Mouse (Mus musculus): ENCODE measurements around the gene Myo18a.
A peak's percentile ranks its signal among the peaks of the same experiment; 100 is the strongest.
"Not testable (repeated sequence)": the region's sequence is repeated elsewhere in the genome, so short reads cannot be mapped to it uniquely, and the experiment has no call there.

Gene Myo18a

DNA sequence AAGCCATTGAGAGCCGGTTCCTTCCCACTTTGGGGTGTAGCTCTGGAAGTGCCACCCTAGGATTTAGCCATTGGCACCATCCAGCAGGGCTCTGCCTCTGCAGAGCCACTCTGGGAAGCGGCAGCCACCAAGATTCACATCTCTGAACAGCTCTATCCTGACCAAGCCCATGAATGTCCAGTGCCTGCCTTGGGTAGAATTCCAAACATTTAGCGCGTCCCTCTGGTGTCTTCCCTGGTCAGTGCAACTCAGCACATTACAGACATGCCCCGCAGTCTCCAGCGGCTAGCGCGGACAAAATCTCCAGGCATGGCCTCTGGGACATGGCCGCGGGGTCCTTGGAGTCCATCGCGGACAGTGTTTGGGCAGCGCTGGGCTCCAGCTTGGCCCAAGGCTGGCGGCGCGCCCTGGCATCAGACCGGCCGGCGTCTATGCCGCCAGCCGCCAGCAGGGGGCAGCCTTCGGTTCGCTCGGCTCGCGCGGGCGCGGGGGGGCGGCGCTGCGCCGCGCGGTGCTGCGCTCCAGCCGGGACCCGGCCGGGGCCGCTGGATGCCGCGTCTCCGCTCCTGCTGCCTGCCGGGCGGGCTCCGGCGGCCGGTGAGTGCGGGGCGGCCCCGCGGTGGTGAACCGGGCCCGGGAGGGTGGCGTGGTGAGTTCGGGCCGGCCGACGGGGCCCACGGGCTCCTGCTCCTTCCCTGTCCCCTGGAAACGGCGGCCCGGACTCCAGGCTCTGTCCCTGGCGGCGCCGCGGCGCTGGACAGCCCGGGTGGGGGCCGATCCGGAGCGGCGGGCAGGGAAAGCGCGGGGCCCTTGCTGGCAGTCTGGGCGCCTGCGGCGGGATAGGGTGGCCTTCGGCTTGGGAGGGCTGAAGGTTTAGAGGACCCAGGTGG, at the start of gene Myo18a:
Myo18a (plus strand) TSS at position 464 of the 890 bp plus-strand sequence.
- DNase-seq: peak; percentile 89 to 92

DNA sequence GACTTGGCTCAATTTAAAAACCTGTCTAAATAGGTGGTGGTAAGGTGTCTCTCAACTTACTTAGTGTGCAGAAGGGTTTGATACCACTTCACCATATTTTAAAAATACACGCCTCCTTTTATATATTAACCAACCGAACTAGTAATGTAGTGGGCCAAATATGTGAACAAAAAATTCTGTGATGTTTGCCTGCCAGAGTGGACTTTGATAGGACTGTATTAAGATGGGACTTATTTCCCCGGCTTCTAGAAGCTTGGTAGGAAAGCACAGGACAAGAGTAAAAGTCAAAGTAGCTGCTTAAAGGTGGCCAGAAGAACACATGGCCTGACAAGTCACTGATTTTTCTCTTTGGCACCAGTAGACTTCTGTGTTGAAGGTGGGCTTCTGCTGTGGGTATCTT, 49.3 kb upstream of the Myo18a start:
- DNase-seq: no peak

- DNase-seq: no peak
Observed at GRCm38 (mm10) chr11:77719055-77719454, 44.0 kb upstream of the Myo18a start.

GRCm38 (mm10) chr11:77721389-77721788, 41.7 kb upstream of the Myo18a start:
- no peak for DNase-seq

- no peak for DNase-seq
Observed at GRCm38 (mm10) chr11:77724766-77725165, 38.3 kb upstream of the Myo18a start.

- no peak for DNase-seq
Observed at GRCm38 (mm10) chr11:77725183-77725582, 37.9 kb upstream of the Myo18a start, which contains the start of gene Cryba1. Gene Cryba1 (minus strand): TSS chr11:77725283.

- DNase-seq: peak in 1 of 2 experiments; percentile 17
Observed at GRCm38 (mm10) chr11:77728587-77728986, 34.5 kb upstream of the Myo18a start.

DNA sequence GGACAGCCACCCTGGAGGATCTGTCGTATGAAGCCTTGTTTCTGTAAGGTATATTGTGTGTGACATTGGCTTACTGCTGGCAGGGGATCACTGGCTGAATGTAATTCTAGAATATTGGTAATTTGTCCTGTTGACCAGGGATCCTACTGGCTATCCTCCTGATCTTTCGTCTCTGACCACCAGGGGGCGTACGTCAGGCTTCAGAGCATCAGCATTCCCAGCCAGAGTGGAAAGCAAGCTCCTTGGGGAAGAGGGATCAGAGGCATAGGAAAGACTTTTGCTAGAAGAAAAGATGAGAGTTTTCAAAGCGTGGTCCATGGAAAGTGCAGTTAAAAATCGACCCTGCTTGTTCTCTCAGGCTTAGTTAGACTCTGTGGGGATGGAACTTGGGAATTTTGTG, 25.8 kb upstream of the Myo18a start:
- peak; percentile 90 to 93 for DNase-seq

GRCm38 (mm10) chr11:77738555-77738954, 24.5 kb upstream of the Myo18a start:
- DNase-seq: no peak

- peak; percentile 41 to 62 for DNase-seq
Observed at GRCm38 (mm10) chr11:77743966-77744365, 19.1 kb upstream of the Myo18a start.

- no peak for DNase-seq
Observed at GRCm38 (mm10) chr11:77746652-77747051, 16.4 kb upstream of the Myo18a start.

DNA sequence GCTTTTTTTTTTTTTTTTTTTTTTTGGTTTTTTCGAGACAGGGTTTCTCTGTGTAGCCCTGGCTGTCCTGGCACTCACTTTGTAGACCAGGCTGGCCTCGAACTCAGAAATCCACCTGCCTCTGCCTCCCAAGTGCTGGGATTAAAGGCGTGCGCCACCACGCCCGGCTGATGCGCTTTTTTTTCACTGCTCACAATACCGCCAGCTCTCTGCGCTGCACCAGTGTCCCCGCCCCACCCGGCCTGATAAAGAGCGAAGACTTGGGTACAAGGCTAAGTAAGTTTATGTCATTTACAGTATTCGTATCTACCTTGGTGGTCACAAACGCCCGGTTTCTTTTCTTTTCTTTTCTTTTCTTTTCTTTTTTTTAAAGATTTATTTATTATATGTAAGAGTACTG, 15.9 kb upstream of the Myo18a start:
- not testable (repeated sequence) for DNase-seq

DNA sequence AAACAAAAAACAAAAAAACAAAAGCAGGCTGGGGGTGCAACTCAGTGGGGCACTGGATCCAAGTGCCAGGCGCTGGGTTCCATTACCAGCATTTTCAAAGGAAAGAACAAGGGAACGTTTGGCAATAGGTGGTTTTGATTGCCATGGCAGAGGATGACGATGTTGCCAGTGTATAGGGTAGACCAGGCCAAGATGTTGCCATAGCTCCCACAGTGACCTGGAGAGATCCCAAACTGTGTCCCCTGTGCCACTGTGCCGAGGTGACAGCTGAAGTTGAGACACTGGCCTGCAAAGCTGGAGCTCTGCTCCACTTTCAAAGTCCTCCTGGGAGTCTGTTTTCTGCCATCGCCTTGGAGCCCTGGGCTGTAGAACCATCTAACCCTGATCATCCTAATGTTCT, 14.1 kb upstream of the Myo18a start:
- DNase-seq: no peak

GRCm38 (mm10) chr11:77752525-77752924, 10.5 kb upstream of the Myo18a start:
- no peak for DNase-seq

GRCm38 (mm10) chr11:77753469-77753868, 9.6 kb upstream of the Myo18a start:
- no peak for DNase-seq

GRCm38 (mm10) chr11:77760031-77760430, 3.0 kb upstream of the Myo18a start:
- no peak for DNase-seq

GRCm38 (mm10) chr11:77763673-77764340, 761 bp downstream of the Myo18a start:
- DNase-seq: peak; percentile 39 to 44

- DNase-seq: no peak
Observed at GRCm38 (mm10) chr11:77764694-77765458, 1.8 kb downstream of the Myo18a start.

- DNase-seq: no peak
Observed at GRCm38 (mm10) chr11:77765459-77765777, 2.4 kb downstream of the Myo18a start.

DNA sequence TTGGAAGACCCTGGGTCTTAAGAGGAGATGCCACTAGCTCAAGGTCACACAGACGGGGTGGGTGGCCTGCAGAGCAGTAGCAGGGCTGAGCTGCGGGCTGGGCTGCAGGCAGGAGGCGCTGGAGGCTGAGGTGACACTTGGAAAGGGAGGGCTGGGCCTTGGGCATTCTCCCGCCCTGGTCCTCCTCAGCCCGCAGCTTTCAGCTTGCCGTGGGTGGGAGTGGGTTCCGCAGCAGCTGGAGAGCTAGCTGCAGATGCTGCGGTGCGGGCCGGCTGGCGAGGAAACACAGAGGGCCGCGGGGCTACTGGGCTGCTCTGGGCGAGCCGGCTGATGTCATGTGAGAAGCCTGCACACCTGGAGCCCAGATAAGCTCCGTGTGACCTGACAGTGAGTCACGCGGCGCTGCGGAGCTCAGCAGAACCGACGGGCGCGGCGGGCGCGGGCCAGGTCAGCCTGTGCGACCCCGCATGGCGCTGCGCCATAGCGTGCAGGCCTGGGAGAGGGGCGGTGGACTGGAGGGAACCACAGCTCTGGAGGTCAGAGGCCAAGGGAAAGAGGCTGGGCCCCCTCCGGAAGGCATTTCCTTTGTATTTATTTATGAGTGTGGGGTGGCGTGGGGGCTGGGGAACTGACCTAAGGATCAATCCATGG, 3.4 kb downstream of the Myo18a start:
- DNase-seq: peak; percentile 36 to 49

DNA sequence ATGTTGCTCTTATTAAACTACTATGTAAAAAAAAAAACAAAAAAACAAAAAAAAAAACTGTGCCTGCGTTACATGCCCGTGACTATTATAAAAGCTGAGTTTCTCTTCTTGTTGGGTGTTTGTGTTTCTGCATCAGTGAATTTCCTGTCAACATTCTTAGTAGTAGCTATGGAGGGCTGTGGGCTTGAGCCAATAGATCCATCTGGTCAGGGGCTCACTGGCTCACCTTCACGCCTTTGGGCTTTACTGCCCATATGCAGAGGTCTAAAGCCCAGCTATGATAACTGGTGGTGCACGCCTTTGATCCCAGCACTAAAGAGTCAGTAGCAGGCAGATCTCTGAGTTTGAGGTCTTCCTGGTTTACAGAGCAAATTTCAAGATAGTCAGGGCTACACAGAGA, 6.5 kb downstream of the Myo18a start:
- DNase-seq: no peak

DNA sequence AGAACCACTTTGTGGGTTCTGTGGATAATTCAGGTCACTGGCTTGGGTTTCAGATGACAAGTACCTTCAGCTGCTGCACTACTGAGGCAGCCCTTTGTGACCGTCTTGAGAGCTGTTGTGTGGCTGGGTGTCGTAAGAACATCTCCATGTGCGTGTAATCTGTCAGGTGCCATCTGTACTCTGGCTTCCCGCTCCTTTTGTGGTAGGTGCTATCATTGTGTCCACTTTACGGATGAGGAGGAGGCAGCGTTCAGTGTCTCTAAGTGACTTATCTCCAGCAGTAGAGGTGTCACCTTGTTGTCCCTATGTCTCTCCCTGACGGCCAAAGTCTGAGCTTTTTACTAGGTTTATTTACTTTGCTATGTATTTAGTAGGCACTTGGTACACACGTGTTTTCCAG, 7.3 kb downstream of the Myo18a start:
- no peak for DNase-seq

Data from cerebellum, postnatal 36 days (tissue).